Mouse (Mus musculus) small intestine, adult 2 months (tissue): ENCODE results near the gene Adamts13.

Experiments used
- CTCF ChIP-seq: fragments of 200-500 bp; IDR thresholded peaks from 2 replicates; pipeline ENCODE4 v1.5.1; 2012; ENCODE audit warnings: low read depth, mild to moderate bottlenecking, control low read depth, inconsistent platforms, low read length, moderate library complexity, mixed read lengths; ENCODE audit not compliant: insufficient replicate concordance, insufficient read length; ENCODE audit errors: extremely low read depth
- POLR2A ChIP-seq: fragments of 200-500 bp; IDR thresholded peaks from 2 replicates; pipeline ENCODE4 v1.6.1; 2012; ENCODE audit warnings: low read depth, mild to moderate bottlenecking, control low read depth, inconsistent platforms, low read length, moderate library complexity

DNA sequence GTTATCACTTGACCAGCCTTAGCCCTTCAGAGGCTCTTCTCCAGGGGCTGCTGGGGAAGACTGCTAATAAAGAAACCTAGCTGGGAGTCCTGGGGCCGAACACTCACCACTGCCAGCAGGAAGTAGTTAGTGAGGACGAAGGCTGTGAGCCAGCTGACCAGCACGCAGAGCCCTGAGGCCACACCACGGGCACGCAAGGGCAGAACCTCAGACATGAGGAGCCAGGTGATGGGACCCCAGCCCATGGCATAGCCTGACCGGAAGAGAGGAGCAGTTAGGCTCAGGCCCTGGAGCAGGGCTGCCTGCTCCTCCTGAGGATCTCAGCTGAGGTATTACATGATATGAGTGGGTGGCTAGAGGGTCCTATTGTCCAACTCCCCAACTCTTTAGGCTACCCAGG, 49.4 kb downstream of the Adamts13 start:
- TF ChIP-seq CTCF (no peak), POLR2A (no peak)
